12 mouse cellular contexts compared by ENCODE assay signal in the genomic region with DNA sequence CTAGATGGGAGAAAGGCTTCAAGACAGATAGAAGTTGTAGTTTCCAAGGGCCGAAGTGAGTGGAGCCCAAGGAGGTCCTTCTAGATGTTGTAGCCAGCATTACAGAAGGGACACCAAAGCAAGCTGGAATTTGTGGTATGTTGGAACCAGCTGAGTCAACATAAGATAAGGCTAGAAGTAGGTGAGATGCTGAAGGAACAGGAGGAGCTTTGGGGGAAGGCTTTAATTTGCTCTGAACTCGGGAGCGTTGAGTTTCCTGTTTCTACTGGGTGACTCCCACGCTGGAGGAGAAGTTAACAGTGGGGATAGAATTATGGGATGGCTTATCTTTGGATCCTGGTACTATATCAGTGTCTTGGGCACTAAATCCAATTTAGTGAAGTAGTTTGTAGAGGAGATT.
"Had no signal": no experiment of that assay in that cellular context is flagged by ENCODE, and none has a peak within 500 bp of the region (broad histone marks: within the 10 kb centered on the region; RNA-seq: fewer than 3 reads in every experiment).

No protein-coding gene starts in this region.

- H3K4me3 ChIP-seq: limb, embryonic 15.5 days; liver, embryonic 12.5 days; midbrain, embryonic 15.5 days; neural tube, embryonic 12.5 days; stomach, embryonic 15.5 days had no signal

- H3K9me3 ChIP-seq: limb, embryonic 15.5 days; liver, embryonic 12.5 days; midbrain, embryonic 15.5 days; neural tube, embryonic 12.5 days; stomach, embryonic 15.5 days had no signal

- H3K27me3 ChIP-seq: limb, embryonic 15.5 days; midbrain, embryonic 15.5 days; neural tube, embryonic 12.5 days; stomach, embryonic 15.5 days had no signal

- H3K9ac ChIP-seq: limb, embryonic 15.5 days; liver, embryonic 12.5 days; midbrain, embryonic 15.5 days; neural tube, embryonic 12.5 days; stomach, embryonic 15.5 days had no signal

- DNase-seq: kidney, adult 18-20 months; layer of hippocampus, adult 9-11 months; layer of hippocampus, postnatal 36 days; thymus, adult 2 months; thymus, postnatal 36 days had no signal

- H3K36me3 ChIP-seq: limb, embryonic 15.5 days; liver, embryonic 12.5 days; midbrain, embryonic 15.5 days; neural tube, embryonic 12.5 days; stomach, embryonic 15.5 days had no signal

- H3K27ac ChIP-seq: hindbrain, postnatal 0 days; limb, embryonic 15.5 days; liver, embryonic 12.5 days; midbrain, embryonic 15.5 days; neural tube, embryonic 12.5 days; stomach, embryonic 15.5 days had no signal

- H3K4me2 ChIP-seq: limb, embryonic 15.5 days; liver, embryonic 12.5 days; midbrain, embryonic 11.5 days; midbrain, embryonic 15.5 days; neural tube, embryonic 12.5 days; stomach, embryonic 15.5 days had no signal

- ATAC-seq: hindbrain, postnatal 0 days; liver, embryonic 12.5 days; midbrain, embryonic 15.5 days had no signal
